Mouse (Mus musculus) kidney, adult 2 months (tissue): ENCODE data around the gene Ckb.

Experiments
- CTCF ChIP-seq: fragments of 200-500 bp; conservative IDR thresholded peaks from 2 replicates; pipeline ENCODE4 v1.5.1; 2011; ENCODE audit warnings: low read depth, mild to moderate bottlenecking, control low read depth, low read length, moderate library complexity, mixed read lengths; ENCODE audit not compliant: insufficient read depth, insufficient read length
- POLR2A ChIP-seq: fragments of 200-500 bp; IDR thresholded peaks from one replicate; pipeline ENCODE4 v1.6.1; 2011; ENCODE audit warnings: low read depth, low read length, control low read depth

- TF ChIP-seq POLR2A (no peak), CTCF (no peak)
These were observed 40.3 kb upstream of the Ckb start for GRCm38 (mm10) chr12:111712476-111712875.
